Mouse (Mus musculus) ZHBTc4 (cell line): ENCODE results near the gene Tbk1.

ENCODE experiments used
- DNase-seq: peaks from one replicate; pipeline ENCODE4 v3.0.0-alpha.2; 2011; ENCODE audit warnings: low read depth, low spot score

Gene Tbk1

GRCm38 (mm10) chr10:121586675-121587370, at the start of gene Tbk1:
Tbk1 (minus strand) TSS chr10:121586787.
- peak; percentile 95 for DNase-seq

DNA sequence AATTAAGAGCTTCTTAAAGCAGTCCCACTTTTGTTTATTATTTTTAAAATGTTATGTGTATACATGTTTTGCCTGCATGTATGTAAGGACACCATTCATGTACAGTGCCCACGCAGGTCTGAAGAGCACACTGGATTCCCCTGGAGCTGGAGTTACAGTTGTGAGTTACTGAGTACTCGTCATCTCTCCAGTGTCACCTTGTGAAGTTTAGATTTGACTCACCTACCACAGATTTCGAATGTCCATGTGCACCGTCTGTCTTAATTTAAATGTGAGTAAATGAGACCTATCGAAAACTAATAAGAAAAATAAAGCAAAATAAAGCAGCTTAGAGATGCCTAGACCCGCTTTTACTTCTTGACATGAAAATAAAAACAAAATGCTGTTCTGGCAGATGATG, 49.7 kb upstream of the Tbk1 start:
- no peak for DNase-seq

GRCm38 (mm10) chr10:121634159-121634558, 47.6 kb upstream of the Tbk1 start:
- no peak for DNase-seq

DNA sequence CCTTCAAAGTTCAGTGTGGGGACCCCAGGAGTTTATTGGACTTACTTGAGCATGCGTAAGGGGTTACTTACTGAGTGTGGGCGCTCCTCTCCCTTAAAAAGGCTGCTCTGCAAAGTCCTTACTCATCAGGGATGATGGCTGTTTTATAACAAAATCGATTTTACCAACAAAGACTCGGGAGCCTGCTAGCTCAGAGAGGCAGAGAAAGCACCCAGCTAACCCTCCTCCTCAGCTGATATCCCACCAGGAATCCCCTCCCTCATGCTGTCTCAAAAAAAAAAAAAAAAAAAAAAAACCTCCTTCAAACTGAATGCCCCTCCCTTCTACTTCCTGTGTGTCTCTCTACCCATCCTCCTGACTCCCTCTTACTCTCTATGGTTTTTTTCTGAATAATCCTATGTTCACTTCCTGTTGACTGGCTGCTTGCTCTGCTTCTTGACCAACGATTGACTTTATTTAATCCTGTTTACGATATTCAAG, 42.0 kb upstream of the Tbk1 start:
- peak; percentile 21 for DNase-seq

- no peak for DNase-seq
Observed at GRCm38 (mm10) chr10:121627216-121627852, 40.7 kb upstream of the Tbk1 start.

DNA sequence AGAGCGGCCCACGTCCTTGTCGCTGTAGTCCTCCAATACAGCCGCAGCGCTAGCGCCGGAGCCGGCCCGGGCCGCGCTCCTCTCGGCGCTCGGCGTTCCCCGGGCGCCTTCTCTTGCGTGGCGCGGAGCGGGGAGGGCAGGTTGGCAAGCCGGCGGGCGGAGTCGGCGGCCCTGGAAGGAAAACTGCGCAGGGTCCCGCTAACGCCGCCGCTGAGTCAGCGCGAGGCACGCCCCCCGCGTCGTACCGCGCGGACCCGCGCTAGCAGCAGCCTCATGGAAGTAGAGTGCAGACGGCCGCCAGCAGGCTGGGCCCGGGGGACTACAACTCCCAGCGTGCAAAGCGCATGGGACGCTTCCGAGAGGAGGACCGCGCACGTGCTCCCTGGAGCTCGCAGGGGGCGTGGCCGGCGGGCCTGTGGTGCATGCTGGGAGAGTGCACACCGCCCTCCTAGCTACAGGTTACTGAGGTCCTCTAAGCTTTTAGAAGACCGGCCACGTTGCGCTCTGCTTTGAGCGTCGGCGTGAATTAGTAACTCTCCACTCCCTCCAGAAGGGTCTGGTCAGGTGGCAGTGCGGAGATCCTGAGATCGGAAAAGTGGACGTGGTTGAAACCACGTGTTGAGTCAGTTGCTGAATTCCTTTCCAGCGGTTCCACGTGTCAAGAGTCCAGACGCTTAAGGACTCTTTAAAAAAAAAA, 39.7 kb upstream of the Tbk1 start, which contains the start of gene Xpot:
Xpot (minus strand) TSS at position 147 of the 697 bp plus-strand sequence.
- DNase-seq, result peak; percentile 99

- no peak for DNase-seq
Observed at GRCm38 (mm10) chr10:121625407-121626185, 39.0 kb upstream of the Tbk1 start.

DNA sequence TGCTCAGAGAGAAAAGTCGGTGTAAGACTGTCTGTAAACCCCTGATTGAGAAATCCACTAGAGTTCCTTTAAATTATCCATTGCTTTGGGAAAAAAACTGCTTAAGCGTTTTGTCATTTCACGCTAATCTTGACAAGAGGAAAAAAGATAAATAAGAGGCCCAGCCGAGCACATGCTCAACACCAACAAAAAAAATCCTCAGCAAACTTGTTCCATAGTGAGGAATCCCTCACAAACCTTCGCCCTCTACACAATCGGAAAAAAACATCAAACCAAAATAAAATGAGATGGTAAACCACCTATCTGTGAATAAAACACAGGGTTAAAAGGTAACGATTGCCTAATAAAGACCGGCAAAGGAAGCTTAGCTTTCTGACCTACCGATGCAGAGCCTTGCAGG, 38.4 kb upstream of the Tbk1 start:
- no peak for DNase-seq

- no peak for DNase-seq
Observed at GRCm38 (mm10) chr10:121623670-121624069, 37.1 kb upstream of the Tbk1 start.

GRCm38 (mm10) chr10:121622431-121622830, 35.8 kb upstream of the Tbk1 start:
- DNase-seq, result no peak

GRCm38 (mm10) chr10:121615935-121616334, 29.3 kb upstream of the Tbk1 start:
- no peak for DNase-seq

GRCm38 (mm10) chr10:121615146-121615870, 28.7 kb upstream of the Tbk1 start:
- no peak for DNase-seq

DNA sequence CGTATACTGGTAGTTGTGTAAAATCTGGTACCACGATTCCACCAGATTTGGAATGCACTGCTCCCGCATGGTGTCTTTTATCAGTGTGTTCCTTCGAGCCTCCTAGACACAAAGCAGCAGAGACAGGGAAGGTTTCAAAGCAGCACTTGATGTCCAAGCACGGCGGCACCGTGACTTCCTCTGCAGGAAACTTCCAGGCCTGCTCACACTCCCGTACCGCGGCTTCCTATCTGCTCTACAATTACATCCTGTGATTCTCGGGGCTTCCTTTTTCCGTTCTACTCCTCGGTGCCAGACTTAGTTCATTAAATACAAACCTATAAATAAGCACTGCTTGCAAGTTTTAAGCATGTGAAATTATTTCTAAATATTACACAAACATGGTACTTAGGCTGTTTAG, 27.0 kb upstream of the Tbk1 start:
- no peak for DNase-seq

GRCm38 (mm10) chr10:121612448-121612847, 25.9 kb upstream of the Tbk1 start:
- no peak for DNase-seq

DNA sequence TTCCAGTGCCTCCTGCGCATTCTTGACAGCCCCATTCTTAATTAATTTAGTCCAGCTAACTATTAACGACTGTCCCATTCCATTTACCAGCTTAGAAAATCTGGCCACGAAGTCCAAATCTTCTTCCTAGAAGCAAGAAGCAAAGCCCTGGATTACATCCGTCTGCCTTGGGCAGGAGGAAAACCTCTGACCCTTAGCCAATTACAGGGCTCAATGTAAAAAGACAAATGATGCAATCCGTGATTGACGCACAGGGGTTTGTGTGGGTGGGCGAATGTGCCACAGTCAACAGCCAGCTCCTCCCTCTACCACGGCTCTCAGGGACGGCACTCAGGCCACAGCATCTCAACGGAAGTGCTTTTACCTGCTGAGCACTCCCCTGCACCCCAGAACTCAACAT, 25.0 kb upstream of the Tbk1 start:
- no peak for DNase-seq

GRCm38 (mm10) chr10:121608177-121608576, 21.6 kb upstream of the Tbk1 start:
- DNase-seq, result no peak

- DNase-seq, result peak; percentile 81
Observed at GRCm38 (mm10) chr10:121604632-121605344, 18.2 kb upstream of the Tbk1 start.

DNA sequence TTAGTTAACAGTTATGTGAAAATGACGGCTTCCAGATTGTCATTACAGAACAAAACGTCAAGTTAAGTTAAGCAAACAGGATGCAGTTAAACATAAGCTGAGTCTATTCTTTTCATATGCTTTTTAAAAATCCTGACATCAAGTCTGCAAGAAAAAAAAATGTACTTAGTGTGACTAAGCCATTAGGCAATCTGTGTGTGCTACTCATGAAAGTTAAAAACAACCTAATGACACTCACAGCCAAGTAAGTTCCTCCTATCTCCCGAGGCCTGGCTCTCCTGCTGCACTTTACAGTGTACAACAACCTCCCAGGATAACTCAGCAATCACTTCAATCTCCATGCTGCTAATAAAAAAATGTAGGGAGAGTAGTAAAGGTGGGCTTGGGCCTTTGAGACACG, 17.0 kb upstream of the Tbk1 start:
- DNase-seq, result no peak

DNA sequence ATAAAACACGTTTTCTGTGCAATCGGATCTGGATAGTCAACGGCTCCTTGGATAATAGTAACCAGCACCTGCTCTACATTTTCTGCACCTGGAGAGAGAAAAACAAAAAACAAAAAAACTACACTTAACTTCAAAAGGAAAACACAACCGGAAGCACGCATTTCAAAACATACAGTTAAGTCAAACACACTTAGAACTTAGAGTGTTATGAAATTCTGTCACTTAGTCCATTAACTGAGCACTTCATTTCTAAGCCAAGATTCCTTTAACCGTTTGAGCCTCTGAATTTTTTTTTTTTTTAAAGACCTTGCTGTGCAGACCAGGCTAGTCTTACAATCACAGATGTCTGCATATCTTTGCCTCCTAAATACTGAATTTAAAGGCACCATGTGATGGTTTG, 14.7 kb upstream of the Tbk1 start:
- DNase-seq, result no peak

- no peak for DNase-seq
Observed at GRCm38 (mm10) chr10:121596580-121596979, 10.0 kb upstream of the Tbk1 start.
